Mouse (Mus musculus) midbrain, embryonic 15.5 days (tissue): Measurements from ENCODE around the gene Abhd16a. TPM values are rescaled to one million over a fixed set of nuclear protein-coding genes. Genes with fewer than 3 reads are reported as not detected.
A peak's percentile ranks its signal among the peaks of the same experiment; 100 is the strongest.

ENCODE experiments used
- ATAC-seq: fragments of 200-750 bp; cut with Nextera tagmentation; replicated peaks from 2 replicates; pipeline ENCODE4 v1.8.0; 2017; ENCODE audit warnings: moderate TSS enrichment
- H3K27ac ChIP-seq: fragments of 300-500 bp; sonication (generic); 2 replicates; pipeline ENCODE4 v1.5.1; 2015; ENCODE audit warnings: mild to moderate bottlenecking, inconsistent platforms
- H3K27me3 ChIP-seq: fragments of 300-500 bp; sonication (generic); replicated peaks from 2 replicates; pipeline ENCODE4 v1.6.1; 2015; ENCODE audit warnings: inconsistent platforms
- H3K36me3 ChIP-seq: fragments of 300-500 bp; sonication (generic); replicated peaks from 2 replicates; pipeline ENCODE4 v1.6.1; 2015; ENCODE audit warnings: inconsistent platforms
- H3K4me1 ChIP-seq: fragments of 300-500 bp; sonication (generic); 2 replicates; pipeline ENCODE4 v1.6.1; 2015; ENCODE audit warnings: inconsistent platforms
- H3K4me2 ChIP-seq: fragments of 300-500 bp; sonication (generic); 2 replicates; pipeline ENCODE4 v1.6.1; 2015; ENCODE audit warnings: inconsistent platforms, mild to moderate bottlenecking, moderate library complexity
- H3K4me3 ChIP-seq: fragments of 300-500 bp; sonication (generic); 2 replicates; pipeline ENCODE4 v1.5.1; 2015; ENCODE audit warnings: mild to moderate bottlenecking, inconsistent platforms
- H3K9ac ChIP-seq: fragments of 300-500 bp; sonication (generic); 2 replicates; pipeline ENCODE4 v1.6.1; 2015; ENCODE audit warnings: mild to moderate bottlenecking, inconsistent platforms
- H3K9me3 ChIP-seq: fragments of 300-500 bp; sonication (generic); 2 replicates; pipeline ENCODE4 v1.6.1; 2016; ENCODE audit warnings: inconsistent platforms
- WGBS: fragments of 180-500 bp; shearing (Covaris S2); methylation state at CpG from one replicate; pipeline ENCODE4 v1.1.7; 2015; ENCODE audit warnings: mixed read lengths; 5-methylcytosine and 5-hydroxymethylcytosine counted together
- polyA plus RNA-seq: library from polyadenylated mRNA; unstranded; fragments of >200 nt; fragmentation: Nextera tagmentation; extraction: Ambion mirVana; gene quantifications from 2 replicates; pipeline ENCODE4 v1.2.1, GENCODE M21; 2015

The Abhd16a gene
- polyA plus RNA-seq, 1 experiment from 2014 or later: 105 TPM

DNA sequence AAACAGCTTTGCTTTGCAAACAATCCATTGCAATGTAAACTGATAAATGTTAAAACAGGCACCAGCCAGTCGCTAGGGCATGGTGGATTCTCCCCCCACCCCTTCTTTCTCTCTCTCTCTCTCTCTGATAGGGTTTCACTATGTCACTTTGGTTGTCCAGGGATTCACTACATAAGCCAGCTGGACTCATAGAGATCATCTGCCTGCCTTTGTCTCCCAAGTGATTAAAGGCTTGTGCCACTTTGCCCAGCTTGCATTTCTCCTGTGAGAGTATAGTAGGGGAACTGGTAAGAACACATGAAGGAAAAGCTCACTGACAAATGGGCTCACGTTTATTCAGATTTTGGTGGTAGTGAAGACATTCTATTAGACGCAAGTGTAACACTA lies 43.1 kb downstream of the Abhd16a start:
- no peak overlapping the region for H3K9ac ChIP-seq
- no peak for ATAC-seq
- H3K4me1 ChIP-seq: peaks cover 27% of the 10 kb centered on the region
- no peak overlapping the region for H3K27ac ChIP-seq
- no peaks in the 10 kb centered on the region for H3K27me3 ChIP-seq
- no peak overlapping the region for H3K4me2 ChIP-seq
- H3K9me3 ChIP-seq: no peaks in the 10 kb centered on the region
- WGBS: 76% methylated on average over 3 of the region's 3 CpGs
- H3K36me3 ChIP-seq: no peaks in the 10 kb centered on the region
- H3K4me3 ChIP-seq: no peak overlapping the region

DNA sequence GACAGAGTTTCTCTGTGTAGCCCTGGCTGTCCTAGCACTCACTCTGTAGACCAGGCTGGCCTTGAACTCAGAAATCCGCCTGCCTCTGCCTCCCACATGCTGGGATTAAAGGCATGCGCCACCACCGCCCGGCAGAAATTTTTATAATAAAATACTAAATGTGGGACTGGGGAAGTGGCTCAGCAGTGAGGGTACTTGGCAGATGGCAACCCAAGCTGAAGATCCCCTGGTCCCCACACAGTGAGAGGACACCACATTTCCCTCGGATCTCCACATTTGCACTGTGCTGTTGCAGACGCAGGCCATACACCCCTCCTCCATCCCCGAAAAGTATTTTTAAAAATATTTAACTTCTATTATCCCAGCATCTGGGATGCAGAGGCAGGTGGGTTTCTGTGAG lies 44.5 kb downstream of the Abhd16a start:
- H3K27me3 ChIP-seq: no peaks in the 10 kb centered on the region
- no peak overlapping the region for H3K4me3 ChIP-seq
- 93% methylated on average over 7 of the region's 7 CpGs for WGBS
- H3K27ac ChIP-seq: no peak overlapping the region
- H3K9ac ChIP-seq: no peak overlapping the region
- ATAC-seq: no peak
- no peak overlapping the region for H3K4me2 ChIP-seq
- no peaks in the 10 kb centered on the region for H3K9me3 ChIP-seq
- peaks cover 31% of the 10 kb centered on the region for H3K4me1 ChIP-seq
- peaks cover 4% of the 10 kb centered on the region for H3K36me3 ChIP-seq

DNA sequence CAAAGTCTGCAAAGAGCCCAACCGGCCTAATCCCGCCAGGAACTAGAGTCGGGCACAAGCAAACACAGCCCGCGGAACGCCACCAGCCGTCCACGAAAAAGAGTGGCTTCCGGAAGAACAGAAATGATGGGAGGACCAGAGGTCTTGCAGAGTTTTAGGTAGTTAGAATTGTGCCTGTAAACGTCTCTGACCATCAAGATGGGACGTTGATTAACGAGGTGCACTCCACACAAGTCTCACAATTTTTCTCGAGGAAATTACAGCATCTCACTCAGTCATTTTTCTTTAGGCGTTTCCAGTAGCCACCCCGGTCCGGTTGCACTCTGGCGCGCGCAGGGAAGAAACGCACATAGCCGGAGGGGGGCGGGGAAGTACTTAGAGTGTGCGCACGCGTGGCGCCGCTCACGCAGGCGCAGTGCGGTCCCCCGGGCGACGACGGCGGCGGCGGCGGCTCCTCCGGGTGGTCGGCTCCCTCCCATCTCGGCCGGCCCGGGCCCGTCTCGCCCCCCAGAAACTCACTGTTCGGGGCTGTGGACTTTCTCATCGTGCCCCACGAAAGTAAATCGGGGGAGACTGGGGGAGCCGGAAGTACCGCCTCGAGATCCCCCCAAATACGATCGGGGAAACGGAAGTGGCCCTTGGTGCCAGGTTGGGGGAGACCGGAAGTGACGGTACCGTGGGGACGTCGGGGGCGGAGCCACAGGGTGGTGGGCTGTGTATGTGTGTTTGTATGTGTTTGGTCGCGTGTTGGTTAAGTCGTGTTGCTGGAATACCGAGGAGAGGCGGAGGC lies 45.9 kb downstream of the Abhd16a start, which contains the start of gene Bag6:
TSS of gene Bag6 (plus strand) at position 378 of the 790 bp plus-strand sequence.
- no peaks in the 10 kb centered on the region for H3K9me3 ChIP-seq
- no peaks in the 10 kb centered on the region for H3K27me3 ChIP-seq
- peak within 1 kb of the TSS; percentile 97 for H3K27ac ChIP-seq
- peaks cover 29% of the 10 kb centered on the region for H3K4me1 ChIP-seq
- peak within 1 kb of the TSS; percentile 88 for H3K4me2 ChIP-seq
- ATAC-seq: peak; percentile 95
- H3K9ac ChIP-seq: peak within 1 kb of the TSS; percentile 77
- under 1% methylated on average over 65 of the region's 66 CpGs for whole genome bisulfite sequencing
- H3K4me3 ChIP-seq: peak within 1 kb of the TSS; percentile 85
- H3K36me3 ChIP-seq: peaks cover 18% of the 10 kb centered on the region

- Histone ChIP-seq H3K4me3 (peak overlapping the region; percentile 85), H3K9ac (peak overlapping the region; percentile 77), H3K9me3 (no peaks in the 10 kb centered on the region), H3K27me3 (no peaks in the 10 kb centered on the region), H3K36me3 (peaks cover 26% of the 10 kb centered on the region), H3K27ac (peak overlapping the region; percentile 97), H3K4me2 (peak overlapping the region; percentile 88), H3K4me1 (peaks cover 29% of the 10 kb centered on the region)
- ATAC-seq: peak; percentile 75
- WGBS: under 1% methylated on average over 42 of the region's 43 CpGs
These were observed 46.7 kb downstream of the Abhd16a start for GRCm38 (mm10) chr17:35135591-35136320.

GRCm38 (mm10) chr17:35139269-35139668 lies 50.2 kb downstream of the Abhd16a start:
- Histone ChIP-seq H3K36me3 (peaks cover 61% of the 10 kb centered on the region), H3K4me1 (peaks cover 29% of the 10 kb centered on the region), H3K9me3 (no peaks in the 10 kb centered on the region), H3K9ac (no peak overlapping the region), H3K27ac (no peak overlapping the region), H3K4me3 (no peak overlapping the region), H3K4me2 (no peak overlapping the region), H3K27me3 (no peaks in the 10 kb centered on the region)
- 96% methylated on average over 3 of the region's 3 CpGs for WGBS
- ATAC-seq: no peak

DNA sequence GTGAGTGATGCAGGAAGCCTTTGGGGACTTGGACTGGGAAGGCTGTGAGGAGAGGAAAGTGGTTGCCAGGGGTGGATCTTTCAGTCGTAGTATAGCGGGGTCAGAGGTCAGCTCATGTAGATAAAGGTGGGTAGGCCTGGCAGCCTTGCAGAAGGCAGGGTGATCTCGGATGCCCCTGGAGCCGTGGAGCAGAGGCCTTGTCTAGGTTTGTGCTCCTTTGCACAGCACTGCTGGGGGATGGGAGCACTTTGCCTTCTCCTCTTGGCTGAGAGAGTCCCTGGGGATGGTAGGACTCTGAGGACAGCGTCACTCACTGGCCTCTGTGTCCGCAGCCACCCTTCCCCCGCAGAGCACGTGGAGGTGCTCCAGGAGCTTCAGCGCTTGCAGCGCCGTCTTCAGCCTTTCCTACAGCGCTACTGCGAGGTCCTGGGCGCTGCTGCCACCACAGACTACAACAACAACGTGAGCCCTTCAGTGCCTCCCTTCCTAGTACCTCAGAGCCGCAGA lies 51.5 kb downstream of the Abhd16a start:
- H3K9me3 ChIP-seq: no peaks in the 10 kb centered on the region
- no peak overlapping the region for H3K4me3 ChIP-seq
- WGBS: 74% methylated on average over 16 of the region's 16 CpGs
- no peak overlapping the region for H3K27ac ChIP-seq
- no peak for ATAC-seq
- peaks cover 29% of the 10 kb centered on the region for H3K4me1 ChIP-seq
- H3K27me3 ChIP-seq: no peaks in the 10 kb centered on the region
- H3K4me2 ChIP-seq: no peak overlapping the region
- no peak overlapping the region for H3K9ac ChIP-seq
- H3K36me3 ChIP-seq: peaks cover 74% of the 10 kb centered on the region

DNA sequence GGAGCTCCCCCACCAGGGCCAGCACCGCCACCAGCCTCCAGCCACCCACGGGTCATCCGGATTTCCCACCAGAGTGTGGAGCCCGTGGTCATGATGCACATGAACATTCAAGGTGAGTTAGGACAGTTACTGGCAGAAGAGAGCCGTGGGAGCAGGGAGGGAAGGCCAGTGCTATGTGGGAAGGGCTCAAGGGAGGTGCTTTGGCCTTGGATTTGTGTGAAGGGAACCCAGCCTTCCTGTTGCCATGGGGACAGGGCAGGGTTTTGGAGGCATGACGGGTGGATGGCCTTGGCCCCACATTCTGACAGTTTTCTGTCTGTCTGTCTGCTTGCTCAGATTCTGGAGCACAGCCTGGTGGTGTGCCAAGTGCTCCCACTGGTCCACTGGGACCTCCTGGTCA lies 52.9 kb downstream of the Abhd16a start:
- H3K4me3 ChIP-seq: no peak overlapping the region
- 89% methylated on average over 6 of the region's 6 CpGs for WGBS
- no peaks in the 10 kb centered on the region for H3K9me3 ChIP-seq
- H3K27ac ChIP-seq: no peak overlapping the region
- no peak overlapping the region for H3K4me2 ChIP-seq
- H3K9ac ChIP-seq: no peak overlapping the region
- no peak for ATAC-seq
- peaks cover 20% of the 10 kb centered on the region for H3K4me1 ChIP-seq
- H3K36me3 ChIP-seq: peaks cover 88% of the 10 kb centered on the region
- H3K27me3 ChIP-seq: no peaks in the 10 kb centered on the region

GRCm38 (mm10) chr17:35146139-35146538 lies 57.1 kb downstream of the Abhd16a start:
- no peak overlapping the region for H3K27ac ChIP-seq
- no peaks in the 10 kb centered on the region for H3K9me3 ChIP-seq
- H3K36me3 ChIP-seq: peaks cover 95% of the 10 kb centered on the region
- no peak overlapping the region for H3K4me2 ChIP-seq
- WGBS: 88% methylated on average over 5 of the region's 5 CpGs
- ATAC-seq: no peak
- H3K4me3 ChIP-seq: no peak overlapping the region
- H3K9ac ChIP-seq: no peak overlapping the region
- H3K4me1 ChIP-seq: no peaks in the 10 kb centered on the region
- H3K27me3 ChIP-seq: no peaks in the 10 kb centered on the region

GRCm38 (mm10) chr17:35147348-35147747 lies 58.3 kb downstream of the Abhd16a start:
- H3K27ac ChIP-seq: peak overlapping the region; percentile 45; the same call in 1 of the 2 replicates
- no peaks in the 10 kb centered on the region for H3K4me1 ChIP-seq
- peaks cover 95% of the 10 kb centered on the region for H3K36me3 ChIP-seq
- ATAC-seq: no peak
- no peaks in the 10 kb centered on the region for H3K27me3 ChIP-seq
- 65% methylated on average over 3 of the region's 3 CpGs for WGBS
- no peak overlapping the region for H3K4me3 ChIP-seq
- no peaks in the 10 kb centered on the region for H3K9me3 ChIP-seq
- no peak overlapping the region for H3K9ac ChIP-seq
- H3K4me2 ChIP-seq: no peak overlapping the region

GRCm38 (mm10) chr17:35147922-35148639 lies 59.0 kb downstream of the Abhd16a start:
- 72% methylated on average over 5 of the region's 5 CpGs for WGBS
- Histone ChIP-seq H3K9me3 (no peaks in the 10 kb centered on the region), H3K4me3 (no peak overlapping the region), H3K27me3 (no peaks in the 10 kb centered on the region), H3K9ac (no peak overlapping the region), H3K27ac (0 out of 2 replicates have a peak overlapping the region, but pooled peaks have one; percentile 45), H3K4me2 (no peak overlapping the region), H3K4me1 (no peaks in the 10 kb centered on the region), H3K36me3 (peaks cover 95% of the 10 kb centered on the region)
- ATAC-seq: no peak

DNA sequence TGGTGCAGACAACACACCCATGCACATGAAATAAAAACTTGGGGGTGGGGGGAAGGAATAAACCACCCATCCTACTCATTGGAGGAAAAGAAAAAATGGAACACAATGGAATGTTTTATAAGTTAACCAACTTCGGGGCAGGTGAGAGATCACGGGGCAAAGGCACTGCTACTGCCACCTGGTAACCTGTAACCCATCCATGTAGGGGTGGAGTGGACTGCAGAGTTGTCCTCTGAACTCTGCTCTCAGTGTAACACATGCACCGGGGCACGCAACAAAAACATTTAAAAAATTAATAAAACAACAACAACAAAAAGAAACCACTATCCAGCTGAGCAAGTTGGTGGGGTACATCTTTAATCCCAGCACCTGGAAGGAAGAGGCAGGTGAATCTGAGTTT lies 63.1 kb downstream of the Abhd16a start:
- Histone ChIP-seq H3K4me3 (no peak overlapping the region), H3K27ac (no peak overlapping the region), H3K36me3 (peaks cover 95% of the 10 kb centered on the region), H3K4me1 (no peaks in the 10 kb centered on the region), H3K9ac (no peak overlapping the region), H3K4me2 (no peak overlapping the region), H3K9me3 (no peaks in the 10 kb centered on the region), H3K27me3 (no peaks in the 10 kb centered on the region)
- ATAC-seq: no peak
- 92% methylated on average over 4 of the region's 4 CpGs for WGBS
